Mouse (Mus musculus): ENCODE data around the gene Scaf8.
"Not testable (repeated sequence)": the region's sequence is repeated elsewhere in the genome, so short reads cannot be mapped to it uniquely, and the experiment has no call there.

The Scaf8 gene

DNA sequence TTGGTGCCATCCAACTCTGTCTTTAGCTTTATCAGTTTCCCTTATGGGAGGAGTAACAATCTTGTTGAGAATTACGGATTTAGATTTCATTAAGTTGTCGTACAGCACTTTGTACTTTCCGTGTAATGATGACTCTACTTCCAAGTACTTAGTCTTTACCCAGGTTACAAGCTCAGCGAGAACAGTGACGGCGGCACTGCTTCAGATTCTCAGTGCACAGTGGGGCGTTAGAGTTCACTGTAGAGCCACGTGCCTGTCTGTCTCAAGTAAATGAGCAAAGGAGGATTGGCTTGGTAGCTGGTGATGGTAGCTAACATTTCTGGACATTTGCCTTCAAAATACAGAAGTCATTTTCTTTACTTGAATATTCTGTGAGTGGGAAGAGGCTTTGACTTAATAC, 6.2 kb downstream of the Scaf8 start:
- not testable (repeated sequence) for DNase-seq

DNA sequence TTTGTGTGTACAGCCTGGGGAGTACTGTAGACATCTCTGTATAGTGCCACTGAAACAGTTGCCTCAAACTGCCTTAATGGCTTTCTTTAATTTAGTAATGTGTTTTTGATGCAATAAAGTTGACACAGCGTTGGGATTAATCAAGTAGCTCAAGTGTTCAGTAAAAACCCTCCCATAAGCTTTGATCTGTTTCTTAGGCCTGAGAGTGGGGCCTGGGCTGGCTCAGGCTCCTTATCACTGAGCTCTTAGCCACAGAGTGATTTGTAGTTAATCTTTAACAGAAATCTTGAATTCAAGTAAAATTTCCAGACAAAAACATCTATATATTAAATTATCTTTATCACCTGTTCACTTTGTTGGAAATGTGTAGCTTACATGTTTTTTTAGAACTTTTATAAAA, 8.8 kb downstream of the Scaf8 start:
- DNase-seq: not testable (repeated sequence)

DNA sequence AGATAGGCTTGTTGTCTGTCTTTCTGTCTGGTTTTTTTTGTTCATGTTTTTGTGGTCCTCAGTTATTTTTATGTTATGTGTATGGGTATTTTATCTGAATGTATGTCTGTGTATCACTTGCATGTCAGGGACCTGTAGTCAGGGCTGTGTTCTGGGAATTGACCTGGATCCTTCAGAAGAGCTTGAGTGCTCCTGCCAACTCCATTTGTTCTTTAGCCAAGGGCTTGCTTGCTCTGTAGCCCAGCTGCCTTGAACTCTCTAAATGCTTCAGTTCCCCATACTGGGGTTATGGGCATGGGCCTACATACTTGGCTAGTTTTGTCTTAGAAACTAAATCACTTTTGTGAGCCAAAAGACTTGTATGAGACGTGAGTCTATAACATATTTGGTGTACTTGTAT, 13.9 kb downstream of the Scaf8 start:
- no peak for DNase-seq

DNA sequence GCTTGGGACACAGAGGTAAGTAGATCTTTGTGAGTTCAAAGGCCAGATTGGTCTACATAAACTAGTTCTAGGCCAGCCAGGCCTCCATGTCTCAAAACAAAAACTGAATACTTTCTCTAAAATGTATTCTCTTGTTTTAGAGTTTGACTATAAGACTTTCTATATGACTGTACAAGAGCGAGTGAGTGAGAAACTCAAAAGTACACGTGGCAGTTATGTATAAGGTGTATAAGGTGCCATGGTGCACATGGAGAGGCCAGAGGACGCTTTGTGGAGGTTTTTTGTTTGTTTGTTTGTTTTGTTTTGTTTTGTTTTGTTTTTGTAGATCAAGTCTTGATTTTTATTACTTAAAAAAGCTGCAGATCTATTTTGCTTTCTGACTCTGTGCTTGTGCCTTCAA, 15.0 kb downstream of the Scaf8 start:
- no peak for DNase-seq

DNA sequence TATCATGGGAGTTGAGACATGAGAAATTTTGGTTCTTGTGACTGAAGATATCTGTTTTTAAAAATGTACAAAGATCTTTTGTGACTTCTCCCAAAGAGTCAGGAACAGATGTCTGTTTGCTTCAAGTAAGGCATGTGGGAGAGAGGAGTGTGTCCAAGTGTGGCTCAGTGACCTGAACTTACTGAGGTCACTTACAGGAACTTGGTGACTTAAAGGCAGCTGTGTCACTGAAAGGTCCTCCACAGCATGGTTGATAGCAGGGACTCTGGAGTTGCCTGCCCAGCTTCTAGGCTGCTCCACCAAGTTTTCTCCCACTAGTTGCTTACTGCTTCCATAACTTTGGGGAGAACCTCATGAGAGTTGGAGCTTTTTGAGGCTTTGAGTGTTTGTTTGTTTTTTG, 20.6 kb downstream of the Scaf8 start:
- no peak for DNase-seq

DNA sequence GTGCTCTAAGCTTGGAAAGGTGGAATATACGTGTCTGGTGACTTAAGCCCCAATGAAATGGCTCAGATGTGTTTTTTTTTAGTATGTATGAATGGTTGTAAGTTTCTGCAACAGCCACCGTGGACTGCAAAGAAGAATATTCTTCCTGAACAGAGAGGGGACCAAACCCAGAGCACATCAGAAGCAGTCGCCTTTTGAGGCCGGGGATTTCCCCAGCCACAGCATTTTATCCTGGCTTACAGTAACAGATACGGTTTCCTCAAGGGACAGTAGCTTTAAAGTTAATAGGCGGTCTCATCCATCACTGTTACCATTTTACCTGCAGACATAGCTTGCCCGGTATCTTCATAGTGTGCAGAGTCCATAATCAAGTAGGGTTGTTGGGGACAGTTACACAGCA, 21.4 kb downstream of the Scaf8 start:
- DNase-seq: no peak

DNA sequence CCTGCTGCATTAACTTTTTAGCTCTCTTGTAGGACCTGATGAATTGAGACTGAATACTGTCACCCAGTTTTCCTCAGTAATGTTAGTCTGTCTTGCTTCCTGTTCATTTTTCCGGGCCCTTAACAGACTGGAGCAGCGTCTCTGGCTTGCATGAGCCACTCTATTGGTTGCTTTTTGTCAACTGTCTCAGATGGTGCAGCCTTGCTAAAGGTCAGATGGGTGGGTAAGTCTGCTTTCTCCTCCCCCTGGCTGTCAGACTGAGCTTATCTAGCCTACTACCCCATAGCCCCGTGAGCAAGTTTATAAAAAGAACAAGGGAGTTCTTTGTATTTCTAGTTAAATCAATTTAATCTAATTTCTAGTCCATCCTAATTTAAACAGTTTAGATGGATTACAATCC, 23.6 kb downstream of the Scaf8 start:
- no peak for DNase-seq

DNA sequence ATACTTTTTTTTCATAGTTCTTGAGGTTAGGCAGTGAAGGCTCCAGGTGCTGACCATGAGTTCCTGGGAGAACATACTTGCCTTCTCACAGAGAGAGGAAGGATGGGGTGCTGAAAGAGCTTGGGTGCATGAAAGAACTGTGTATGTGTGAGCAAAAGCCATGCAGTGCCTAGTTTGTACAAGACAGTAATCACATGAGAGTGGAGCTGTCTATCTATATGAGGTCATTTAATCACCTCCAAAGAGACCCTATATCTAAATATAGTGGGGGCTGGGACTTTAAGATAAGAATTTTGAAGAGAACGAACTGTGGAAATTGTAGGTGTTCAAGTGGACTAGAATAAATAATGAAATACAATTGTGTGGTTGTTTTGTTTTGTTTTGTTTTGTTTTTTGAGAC, 25.3 kb downstream of the Scaf8 start:
- DNase-seq: no peak

DNA sequence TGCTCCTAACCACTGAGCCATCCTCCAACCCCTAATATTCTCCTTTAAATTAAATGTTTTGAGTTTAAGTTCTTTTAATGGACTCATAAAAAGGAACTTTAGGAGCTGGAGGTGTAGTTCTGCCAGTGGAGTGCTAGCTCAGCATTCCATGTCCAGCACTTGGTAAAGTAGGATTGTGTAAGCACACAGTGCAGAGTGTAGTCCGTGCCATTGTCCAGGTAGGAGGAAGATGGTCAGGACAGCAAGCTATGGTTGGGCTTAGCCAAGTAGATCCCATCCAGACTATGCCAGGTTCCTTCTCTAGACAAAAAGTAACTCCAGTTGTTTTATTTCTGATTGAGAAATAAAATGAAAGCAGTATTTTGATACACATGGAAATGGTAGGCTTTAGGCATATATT, 34.1 kb downstream of the Scaf8 start:
- DNase-seq: no peak

DNA sequence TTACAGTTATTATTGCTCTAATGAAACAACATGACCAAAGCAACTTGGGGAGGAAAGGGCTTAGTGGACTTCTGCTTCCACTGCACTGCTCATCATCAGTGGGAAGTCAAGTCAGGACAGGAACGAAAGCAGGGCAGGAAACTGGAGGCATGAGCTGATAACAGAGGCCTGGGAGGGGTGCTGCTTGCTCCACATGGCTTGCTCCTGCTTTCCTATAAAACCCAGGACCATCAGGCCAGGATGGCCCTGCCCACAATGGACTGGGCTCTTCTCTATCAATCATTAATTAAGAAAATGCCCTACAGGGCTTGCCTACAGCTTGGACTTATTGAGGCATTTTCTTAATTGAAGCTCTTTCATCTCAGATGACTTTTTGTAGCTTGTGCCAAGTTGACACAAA, 34.8 kb downstream of the Scaf8 start:
- no peak for DNase-seq

DNA sequence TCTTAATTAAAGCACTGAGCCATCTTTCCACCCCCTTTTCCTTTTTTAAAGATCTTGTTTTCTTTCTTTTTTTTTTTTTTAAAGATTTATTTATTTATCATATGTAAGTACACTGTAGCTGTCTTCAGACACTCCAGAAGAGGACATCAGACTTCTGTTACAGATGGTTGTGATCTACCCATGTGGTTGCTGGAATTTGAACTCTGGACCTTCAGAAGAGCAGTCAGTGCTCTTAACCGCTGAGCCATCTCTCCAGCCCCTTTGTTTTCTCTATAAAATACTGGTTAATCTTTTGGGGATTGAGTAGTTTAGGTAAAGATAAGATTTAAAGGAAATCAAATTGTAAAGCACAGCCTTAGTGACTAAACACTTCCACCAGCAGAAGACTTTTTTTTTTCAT, 35.9 kb downstream of the Scaf8 start:
- not testable (repeated sequence) for DNase-seq

DNA sequence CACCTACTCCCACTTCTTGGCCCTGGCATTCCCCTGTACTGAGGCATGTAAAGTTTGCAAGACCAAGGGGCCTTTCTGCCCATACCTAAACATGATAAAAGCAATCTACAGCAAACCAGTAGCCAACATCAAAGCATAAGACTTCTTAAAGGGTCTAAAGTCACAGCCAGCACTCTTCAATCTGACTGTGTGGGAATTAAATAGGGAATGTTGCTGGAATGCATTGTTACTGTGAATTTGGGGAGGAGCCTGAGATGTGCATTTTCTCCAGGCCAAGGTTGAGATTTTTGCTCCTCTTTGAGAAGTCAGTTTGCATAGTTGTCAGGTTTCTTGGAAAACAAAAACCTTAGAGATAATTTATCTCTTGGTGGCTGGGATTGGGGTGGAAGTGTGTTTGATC, 36.4 kb downstream of the Scaf8 start:
- no peak for DNase-seq

DNA sequence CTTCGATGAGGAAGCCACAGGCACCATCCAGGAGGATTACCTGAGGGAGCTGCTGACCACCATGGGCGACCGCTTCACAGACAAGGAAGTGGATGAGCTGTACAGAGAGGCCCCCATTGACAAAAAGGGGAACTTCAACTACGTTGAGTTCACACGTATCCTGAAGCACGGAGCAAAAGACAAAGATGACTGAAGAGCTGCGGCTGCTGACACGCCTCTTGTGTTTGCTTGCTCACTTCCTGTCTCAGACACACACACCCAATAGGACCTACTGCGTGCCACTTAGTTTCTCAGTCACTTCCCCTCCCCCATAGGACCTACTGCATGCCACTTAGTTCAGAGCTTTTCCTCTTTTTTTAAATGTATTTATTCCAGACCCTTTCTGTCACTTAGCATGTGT, 41.4 kb downstream of the Scaf8 start:
- DNase-seq: not testable (repeated sequence)

DNA sequence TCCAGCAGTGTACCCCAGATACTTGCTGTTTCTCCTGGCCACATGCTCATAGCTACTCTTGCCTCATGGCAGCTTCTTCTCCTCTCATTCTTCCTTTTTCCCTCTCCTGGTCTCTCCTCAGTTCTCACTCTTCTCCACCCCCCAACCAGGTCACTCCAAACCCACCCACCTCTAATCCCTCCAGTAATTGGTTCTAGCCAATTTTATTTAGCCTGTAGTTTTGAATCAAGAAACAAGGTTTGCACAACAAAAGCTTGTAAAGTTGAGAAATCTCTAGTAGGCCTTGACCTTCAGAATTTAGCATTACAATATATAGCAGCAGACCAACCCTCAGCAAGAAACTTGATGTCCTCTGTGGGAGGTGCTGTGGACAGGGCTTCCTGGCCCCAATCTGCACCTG, 42.2 kb downstream of the Scaf8 start:
- DNase-seq: no peak

DNA sequence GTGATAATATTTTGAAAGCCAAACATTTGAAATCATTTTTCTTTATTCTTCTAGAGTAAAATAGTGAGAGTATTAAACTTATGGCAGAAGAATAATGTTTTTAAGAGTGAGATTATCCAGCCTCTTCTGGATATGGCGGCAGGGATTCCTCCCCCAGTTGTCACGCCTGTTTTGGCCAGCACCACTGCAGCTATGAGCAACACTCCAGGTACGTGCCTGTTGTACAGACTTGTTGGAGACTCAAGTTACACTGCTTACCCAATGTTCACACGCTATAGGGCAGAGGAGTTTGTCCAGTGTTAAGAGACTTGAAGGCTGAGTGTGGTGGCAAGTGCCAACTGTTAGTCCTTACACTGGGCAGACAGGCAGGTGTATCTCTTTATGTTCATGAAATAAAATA, 48.1 kb downstream of the Scaf8 start:
- DNase-seq: no peak

DNA sequence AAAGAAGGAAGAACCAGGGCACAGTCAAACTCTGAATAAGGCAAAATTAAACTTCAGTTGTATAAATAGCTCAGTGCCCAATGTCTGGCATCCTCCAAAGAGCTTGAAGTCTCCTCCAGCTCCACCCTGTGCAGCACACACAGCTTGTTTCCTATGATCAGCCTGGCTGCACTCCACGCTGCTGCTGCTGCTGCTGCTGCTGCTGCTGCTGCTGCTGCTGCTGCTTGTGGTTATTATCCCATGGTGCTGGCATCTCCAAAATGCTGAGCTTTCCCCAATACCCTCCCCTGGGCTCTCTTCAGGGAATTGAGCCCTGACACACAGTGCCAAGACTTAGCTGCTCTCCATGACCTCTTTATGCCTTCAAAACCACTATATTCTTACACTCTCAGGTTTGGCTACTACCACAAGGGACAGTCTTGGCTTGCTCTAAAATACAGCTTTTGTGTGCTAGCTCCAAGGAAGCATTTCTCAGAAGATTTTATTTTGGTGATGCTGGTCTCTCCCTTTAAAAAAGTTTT, 65.7 kb downstream of the Scaf8 start:
- not testable (repeated sequence) for DNase-seq

DNA sequence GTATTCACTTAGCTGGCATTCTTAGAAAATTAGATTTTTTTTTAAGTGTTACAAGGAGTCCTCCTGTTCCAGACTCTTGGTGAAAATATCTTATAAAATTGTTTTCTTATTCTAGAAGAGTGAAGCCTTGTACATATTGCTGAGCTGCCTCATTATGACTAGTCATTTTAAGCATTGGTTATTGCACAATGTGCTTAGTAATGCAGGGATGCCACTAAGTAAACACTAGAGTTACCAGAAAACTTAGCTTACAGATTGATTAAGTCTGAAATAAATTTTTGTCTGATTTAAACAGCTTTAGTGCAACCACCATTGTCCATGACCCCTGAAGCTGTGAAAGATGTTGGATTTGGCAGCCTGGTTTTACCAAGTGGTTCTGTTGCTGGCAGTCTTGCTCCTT, 80.7 kb downstream of the Scaf8 start:
- DNase-seq: not testable (repeated sequence)

DNA sequence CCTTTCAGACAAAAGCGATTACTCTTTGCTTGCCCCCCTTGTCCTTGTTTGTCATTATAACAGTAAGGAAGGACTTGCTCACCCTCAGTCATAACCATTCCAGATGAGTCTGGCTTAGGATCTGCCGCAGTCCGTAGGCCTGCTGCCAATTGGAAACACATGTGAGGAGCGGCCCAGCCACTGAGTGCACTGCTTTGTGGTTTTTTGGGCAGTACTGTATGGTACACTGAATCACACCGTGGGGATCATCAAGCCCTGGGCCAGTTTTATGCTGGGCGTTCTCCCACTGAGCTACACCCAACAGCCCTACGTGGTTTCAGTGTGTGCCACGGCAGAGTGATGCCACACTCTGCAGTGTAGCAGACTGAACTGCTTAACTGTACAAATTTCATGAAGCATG, 85.6 kb downstream of the Scaf8 start:
- DNase-seq: no peak

DNA sequence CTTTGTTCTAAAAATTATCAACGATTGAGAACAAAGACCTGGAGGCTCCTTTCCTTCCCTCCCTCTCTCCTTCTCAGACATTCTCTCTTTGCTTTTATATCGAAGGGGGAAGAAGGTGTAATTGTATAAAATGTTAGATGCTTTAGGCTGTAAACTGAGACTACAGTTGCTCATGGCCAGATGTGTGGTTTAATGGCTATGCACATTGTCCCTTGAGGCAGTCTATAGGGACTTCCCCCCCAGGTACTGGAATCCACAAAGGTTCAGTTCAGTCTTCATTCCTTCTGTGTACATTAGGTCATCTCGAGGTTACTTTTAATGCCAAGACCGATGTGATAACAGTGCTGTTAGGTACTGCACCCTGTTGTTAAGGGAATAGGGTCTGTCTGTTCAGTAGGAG, 89.1 kb downstream of the Scaf8 start:
- DNase-seq: no peak

DNA sequence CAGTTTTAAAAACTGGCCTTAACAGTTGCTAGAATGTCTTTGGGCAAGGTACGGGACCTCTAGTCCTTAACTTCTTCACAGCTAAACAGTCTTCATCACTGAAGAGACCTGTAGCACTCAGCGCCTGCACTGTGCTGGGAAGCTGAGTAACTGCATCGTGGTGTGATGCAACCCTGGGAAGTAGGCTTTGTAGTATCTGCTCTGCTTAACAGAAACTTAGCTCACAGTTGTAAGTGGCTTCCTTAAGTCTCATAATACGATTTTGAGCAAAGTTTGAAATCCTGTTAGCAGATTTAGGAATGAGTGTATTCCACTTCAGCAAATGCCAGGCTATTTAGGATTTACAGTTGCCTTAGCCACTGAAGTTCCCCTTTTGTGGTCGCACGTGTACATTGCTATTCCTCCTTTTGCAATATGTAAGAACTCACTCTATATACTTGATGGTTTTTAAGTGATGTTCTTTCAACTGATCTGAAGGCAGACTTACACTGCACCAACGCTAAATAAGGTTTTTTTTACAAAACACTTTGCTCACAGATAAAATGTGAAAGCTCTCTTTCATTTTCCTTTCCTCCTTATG, 90.1 kb downstream of the Scaf8 start:
- no peak for DNase-seq

DNA sequence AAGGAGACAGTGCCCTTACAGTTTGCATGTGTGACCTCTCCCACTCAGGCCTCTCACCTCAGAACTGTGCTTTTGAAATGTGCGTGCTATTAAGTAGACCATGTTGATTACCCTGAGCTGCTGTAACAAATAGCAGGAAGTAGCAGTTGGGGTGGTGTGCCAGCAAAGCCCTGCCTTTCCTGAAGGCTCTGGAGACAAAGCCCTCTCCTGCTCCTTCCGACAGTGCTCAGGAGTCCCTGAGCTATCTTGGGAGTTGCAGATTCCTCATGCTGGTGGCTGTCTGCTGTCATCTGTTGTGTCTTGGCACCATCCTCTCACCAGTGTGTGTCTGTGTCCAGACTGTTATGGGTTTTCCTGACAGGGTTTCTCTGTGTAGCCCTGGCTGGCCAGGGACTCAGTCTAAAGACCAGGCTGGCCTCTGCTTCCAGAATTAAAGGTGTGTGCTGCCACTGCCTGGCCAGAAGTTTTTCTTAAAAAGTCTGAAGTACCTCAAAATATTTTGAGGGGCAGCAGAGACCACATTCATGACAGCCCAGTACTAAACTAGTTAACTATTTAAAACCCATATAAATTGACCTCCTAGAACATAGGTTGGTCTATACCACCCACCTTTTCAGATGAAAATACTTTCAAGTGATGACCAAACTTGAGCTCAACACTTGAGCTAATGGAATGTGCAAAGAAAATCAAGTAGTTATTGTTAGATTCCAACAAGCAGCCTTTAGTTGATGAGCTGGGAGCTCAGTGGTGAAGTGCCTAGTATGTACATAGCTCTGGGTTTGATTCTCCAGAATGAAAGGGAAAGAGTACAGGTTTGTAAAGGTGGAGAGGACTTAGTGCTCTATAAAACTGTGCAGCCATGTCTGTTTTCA, 92.0 kb downstream of the Scaf8 start:
- DNase-seq: no peak

DNA sequence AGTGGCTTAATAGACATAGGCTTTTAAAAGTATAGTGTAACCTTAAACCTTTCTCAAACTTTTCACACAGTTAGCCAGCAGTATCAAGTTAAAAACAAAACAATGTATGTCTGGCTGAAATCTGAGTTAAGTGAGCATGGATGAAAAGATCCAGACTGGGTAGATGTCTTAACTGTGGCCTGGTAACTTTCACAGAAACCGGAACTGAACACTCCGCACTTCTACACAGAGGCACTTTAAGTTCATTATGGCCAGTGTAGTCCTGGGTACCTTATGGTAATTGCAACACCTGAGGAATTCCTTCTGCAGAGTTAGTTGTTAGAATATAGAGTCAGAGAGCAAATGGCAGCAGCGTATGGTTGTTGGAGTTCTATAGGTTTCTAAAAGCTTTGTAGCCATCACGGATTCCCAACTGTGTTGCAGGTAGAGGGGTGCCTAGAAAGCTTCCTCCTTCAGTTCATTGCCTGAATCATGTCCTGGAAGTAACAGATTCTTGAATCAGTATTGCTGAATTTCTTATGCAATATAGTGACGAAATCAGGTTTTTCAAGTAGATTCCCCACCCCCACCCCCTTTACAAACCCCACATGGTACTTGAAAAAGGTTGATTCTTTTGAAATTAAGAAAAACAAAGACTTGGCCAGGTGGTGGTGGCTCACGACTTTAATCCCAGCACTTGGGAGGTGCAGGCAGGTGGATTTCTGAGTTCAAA, 92.9 kb downstream of the Scaf8 start:
- no peak for DNase-seq

DNA sequence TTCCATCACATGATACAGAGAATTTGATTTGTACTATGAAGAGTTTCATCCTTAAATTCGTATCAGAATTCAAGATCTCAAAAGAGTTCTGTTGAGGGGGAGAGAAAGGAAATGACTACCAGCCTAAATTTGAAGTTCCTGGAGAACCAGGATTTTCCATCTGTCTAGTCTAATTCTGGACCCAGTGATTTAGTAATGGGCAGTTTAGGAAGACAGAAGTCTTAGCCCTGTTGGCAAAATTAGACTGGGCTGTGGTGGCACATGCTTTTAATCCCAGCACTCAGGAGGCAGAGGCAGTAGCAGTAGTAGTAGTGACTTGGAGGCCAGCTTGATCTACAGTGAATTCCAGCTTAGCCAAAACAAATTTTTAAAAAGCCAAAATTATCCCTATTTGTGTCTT, 93.7 kb downstream of the Scaf8 start:
- DNase-seq: no peak

DNA sequence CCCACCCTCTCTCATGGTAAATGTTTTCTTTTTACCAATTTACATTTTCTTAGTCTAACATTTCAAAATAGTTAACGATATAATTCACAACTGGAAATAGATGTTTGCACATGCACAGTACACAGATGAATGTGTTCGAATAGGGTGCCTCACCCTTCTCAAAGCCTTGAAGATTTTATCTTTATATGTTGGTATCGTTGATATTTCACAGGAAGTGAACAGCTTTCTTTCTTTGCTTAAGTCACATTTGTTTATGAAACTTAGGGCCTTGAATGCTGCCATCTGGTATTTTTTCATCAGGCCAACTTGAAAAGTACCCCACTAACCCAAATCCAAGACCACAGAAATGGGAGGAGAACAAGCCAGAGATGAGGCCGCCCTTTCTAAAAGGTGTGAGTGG, 94.8 kb downstream of the Scaf8 start:
- no peak for DNase-seq
